Mouse (Mus musculus): ENCODE results near the gene Prkn. TPM values are rescaled to one million over a fixed set of nuclear protein-coding genes. Genes with fewer than 3 reads are reported as not detected.

Prkn gene
- polyA plus RNA-seq, 1 experiment from 2014 or later, result 3.9 TPM

DNA sequence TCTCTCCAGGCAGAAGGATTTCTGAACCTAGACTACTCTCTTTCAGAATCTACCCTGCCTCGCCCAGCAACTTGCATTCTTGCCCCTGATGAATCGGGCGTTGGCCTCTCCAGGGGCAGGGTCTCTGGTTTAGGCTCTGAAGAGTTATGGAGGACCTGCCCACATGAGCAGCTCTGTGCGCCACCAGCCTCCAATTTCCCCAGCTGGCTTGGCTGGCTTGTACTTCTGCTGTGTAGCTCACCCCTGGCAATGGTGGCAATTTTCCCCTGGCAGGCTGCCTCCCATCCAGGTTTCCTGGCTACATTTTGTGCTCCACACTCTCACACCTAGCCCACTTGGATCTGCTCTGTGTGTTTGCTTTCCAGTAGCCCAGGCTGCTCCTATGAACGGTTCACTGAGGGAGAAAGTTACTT, 1205.7 kb downstream of the Prkn start:
- Histone ChIP-seq H3K27ac (ENCODE audit: low read length) (no peak overlapping the region), H3K36me3 (ENCODE audit: control insufficient read depth, insufficient read depth) (no peaks in the 10 kb centered on the region), H3K27me3 (replicated peaks; ENCODE audit: control insufficient read depth, insufficient read depth, low read length) (no peaks in the 10 kb centered on the region), H3K9me3 (ENCODE audit: control insufficient read depth, low read length) (no peaks in the 10 kb centered on the region), H3K4me1 (replicated peaks; ENCODE audit: control insufficient read depth, insufficient read depth, low read length) (peaks cover 12% of the 10 kb centered on the region), H3K9ac (replicated peaks; ENCODE audit: low read depth, low read length) (no peak overlapping the region), H3K4me3 (replicated peaks; ENCODE audit: low read length) (no peak overlapping the region), H3K4me2 (ENCODE audit: low read length) (no peak overlapping the region)
- ATAC-seq, result peak; percentile 84
- 42% methylated on average over 5 of the region's 5 CpGs for WGBS

DNA sequence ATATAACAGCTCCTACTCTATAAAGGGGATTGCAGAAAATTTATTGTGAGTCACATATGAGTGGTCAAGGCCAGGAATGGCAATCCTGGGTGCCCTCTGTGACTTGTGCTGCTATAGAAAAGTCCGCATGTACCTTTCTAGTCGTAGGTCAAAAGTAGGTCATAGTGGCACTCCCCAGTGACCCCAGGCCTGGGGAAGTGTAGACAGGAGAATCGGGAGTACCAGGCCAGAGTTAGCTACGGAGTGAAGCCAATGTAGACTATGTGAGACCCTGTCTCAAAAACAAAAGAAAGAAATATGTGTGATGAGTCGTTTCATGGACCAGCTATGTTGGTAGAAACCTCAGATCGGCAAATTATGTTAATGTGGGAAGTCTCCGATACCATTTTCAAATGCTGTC, 1206.8 kb downstream of the Prkn start:
- Histone ChIP-seq H3K4me3 (replicated peaks; ENCODE audit: low read length) (no peak overlapping the region), H3K27ac (ENCODE audit: low read length) (no peak overlapping the region), H3K4me2 (ENCODE audit: low read length) (no peak overlapping the region), H3K36me3 (ENCODE audit: control insufficient read depth, insufficient read depth) (no peaks in the 10 kb centered on the region), H3K9me3 (ENCODE audit: control insufficient read depth, low read length) (no peaks in the 10 kb centered on the region), H3K9ac (replicated peaks; ENCODE audit: low read depth, low read length) (no peak overlapping the region), H3K4me1 (replicated peaks; ENCODE audit: control insufficient read depth, insufficient read depth, low read length) (peaks cover 12% of the 10 kb centered on the region), H3K27me3 (replicated peaks; ENCODE audit: control insufficient read depth, insufficient read depth, low read length) (no peaks in the 10 kb centered on the region)
- 78% methylated on average over 7 of the region's 7 CpGs for WGBS
- no peak for ATAC-seq

DNA sequence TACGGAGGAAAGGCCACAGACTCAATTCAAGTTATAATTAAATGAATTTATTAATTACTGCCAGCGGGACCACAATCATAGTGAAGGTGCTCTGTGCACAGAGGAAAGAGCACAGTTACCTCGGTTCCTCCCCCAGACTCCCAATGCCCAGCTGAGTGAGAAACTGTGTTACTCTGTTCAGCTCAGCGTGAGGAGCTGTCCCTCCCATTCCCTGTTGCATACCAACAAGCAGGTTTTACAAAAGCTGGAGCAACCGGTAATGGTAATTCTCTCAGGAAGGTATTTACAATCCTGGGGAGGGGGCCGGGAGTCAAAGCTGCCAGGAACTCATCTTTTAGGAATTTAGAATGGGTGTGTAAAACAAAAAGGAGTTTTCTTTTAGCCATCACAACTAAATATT, 1207.3 kb downstream of the Prkn start:
- no peak for ATAC-seq
- no peaks in the 10 kb centered on the region for H3K27me3 ChIP-seq (replicated peaks; ENCODE audit: control insufficient read depth, insufficient read depth, low read length)
- H3K4me2 ChIP-seq (ENCODE audit: low read length), result no peak overlapping the region
- H3K9me3 ChIP-seq (ENCODE audit: control insufficient read depth, low read length), result no peaks in the 10 kb centered on the region
- no peak overlapping the region for H3K4me3 ChIP-seq (replicated peaks; ENCODE audit: low read length)
- H3K36me3 ChIP-seq (ENCODE audit: control insufficient read depth, insufficient read depth), result no peaks in the 10 kb centered on the region
- WGBS, result 31% methylated on average over 6 of the region's 6 CpGs
- peaks cover 12% of the 10 kb centered on the region for H3K4me1 ChIP-seq (replicated peaks; ENCODE audit: control insufficient read depth, insufficient read depth, low read length)
- no peak overlapping the region for H3K9ac ChIP-seq (replicated peaks; ENCODE audit: low read depth, low read length)
- no peak overlapping the region for H3K27ac ChIP-seq (ENCODE audit: low read length)

DNA sequence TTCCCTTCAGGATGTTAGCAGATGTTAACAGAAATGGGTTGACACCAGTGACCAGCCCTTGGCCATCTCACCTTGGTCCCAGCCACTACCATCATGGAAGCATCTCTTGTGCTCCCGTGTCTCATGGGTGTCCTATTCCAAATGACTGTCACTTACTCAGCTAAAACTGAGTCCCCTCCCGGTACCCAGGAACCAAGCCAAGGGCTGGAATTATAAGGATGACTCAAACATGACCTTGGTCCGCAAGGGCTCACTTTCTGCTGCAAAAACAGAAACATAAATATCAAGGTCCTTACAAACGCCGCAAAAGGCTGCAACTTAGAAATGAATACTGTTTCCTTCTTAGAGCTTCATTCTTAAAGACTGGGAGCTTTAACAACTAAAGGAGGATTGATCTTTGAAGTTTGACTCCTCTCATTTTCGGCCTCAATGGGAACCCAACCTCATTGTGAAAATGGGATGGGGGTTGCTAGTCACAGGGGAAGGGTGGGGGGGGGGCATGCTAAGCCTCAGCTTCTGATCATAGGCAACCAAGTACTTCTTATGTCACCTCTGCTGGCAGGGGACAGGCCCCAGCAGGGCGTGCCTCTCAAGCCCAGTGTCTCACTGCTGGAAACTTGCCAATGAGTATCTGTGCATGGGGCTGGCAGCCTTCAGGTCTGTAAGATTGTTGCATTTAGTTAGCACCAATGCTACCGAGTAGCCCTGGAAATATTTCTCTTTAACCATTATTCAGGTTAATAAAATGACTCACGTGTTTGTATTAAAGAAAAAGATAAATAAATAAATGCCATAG, 1208.7 kb downstream of the Prkn start:
- no peak for ATAC-seq
- Histone ChIP-seq H3K27ac (ENCODE audit: low read length) (no peak overlapping the region), H3K4me2 (ENCODE audit: low read length) (no peak overlapping the region), H3K9me3 (ENCODE audit: control insufficient read depth, low read length) (no peaks in the 10 kb centered on the region), H3K4me1 (replicated peaks; ENCODE audit: control insufficient read depth, insufficient read depth, low read length) (peaks cover 12% of the 10 kb centered on the region), H3K9ac (replicated peaks; ENCODE audit: low read depth, low read length) (no peak overlapping the region), H3K27me3 (replicated peaks; ENCODE audit: control insufficient read depth, insufficient read depth, low read length) (no peaks in the 10 kb centered on the region), H3K4me3 (replicated peaks; ENCODE audit: low read length) (no peak overlapping the region), H3K36me3 (ENCODE audit: control insufficient read depth, insufficient read depth) (no peaks in the 10 kb centered on the region)
- WGBS, result 59% methylated on average over 9 of the region's 9 CpGs

DNA sequence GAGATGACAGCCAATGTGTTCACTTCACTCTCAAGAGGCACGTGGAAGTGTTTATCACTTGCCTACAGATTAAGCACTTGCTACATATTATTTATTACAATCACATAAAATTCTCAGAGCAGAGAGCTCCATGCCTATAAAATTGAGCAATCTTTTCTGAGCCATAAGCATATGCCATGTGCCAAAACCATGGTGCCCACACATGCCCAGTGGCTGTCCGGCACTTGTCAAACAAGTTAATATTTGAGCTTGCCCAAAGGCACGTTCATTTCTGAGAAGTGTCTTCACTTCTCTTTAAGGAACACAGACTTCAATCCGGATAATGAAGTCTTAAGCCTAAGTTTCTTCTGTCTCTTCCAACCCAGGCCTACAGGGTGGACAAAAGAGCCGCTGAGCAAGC, 1210.1 kb downstream of the Prkn start:
- peaks cover 11% of the 10 kb centered on the region for H3K4me1 ChIP-seq (replicated peaks; ENCODE audit: control insufficient read depth, insufficient read depth, low read length)
- ATAC-seq, result no peak

DNA sequence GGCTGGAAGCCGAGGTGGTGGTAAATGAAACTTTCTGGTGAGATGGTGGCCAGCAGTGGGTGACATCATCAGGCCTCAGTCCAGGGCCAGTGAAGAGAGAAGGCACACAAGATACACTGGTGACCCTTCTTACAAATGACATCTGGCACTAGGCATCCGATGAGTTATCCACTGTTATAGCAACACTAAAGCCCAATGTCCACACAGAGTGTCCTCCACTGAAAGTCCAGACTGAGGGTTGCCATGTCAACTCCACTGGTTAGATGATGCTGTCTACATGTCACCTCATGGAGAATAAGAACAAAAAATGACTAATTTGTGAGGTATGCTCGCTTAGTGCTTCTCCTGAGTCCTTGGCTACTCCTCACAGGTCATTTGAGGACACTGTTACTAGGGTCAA, 1210.8 kb downstream of the Prkn start:
- Histone ChIP-seq H3K4me2 (ENCODE audit: low read length) (no peak overlapping the region), H3K4me1 (replicated peaks; ENCODE audit: control insufficient read depth, insufficient read depth, low read length) (peaks cover 5% of the 10 kb centered on the region), H3K36me3 (ENCODE audit: control insufficient read depth, insufficient read depth) (no peaks in the 10 kb centered on the region), H3K4me3 (replicated peaks; ENCODE audit: low read length) (no peak overlapping the region), H3K27ac (ENCODE audit: low read length) (no peak overlapping the region), H3K27me3 (replicated peaks; ENCODE audit: control insufficient read depth, insufficient read depth, low read length) (no peaks in the 10 kb centered on the region), H3K9me3 (ENCODE audit: control insufficient read depth, low read length) (no peaks in the 10 kb centered on the region), H3K9ac (replicated peaks; ENCODE audit: low read depth, low read length) (no peak overlapping the region)
- WGBS, result 81% methylated on average over 3 of the region's 3 CpGs
- no peak for ATAC-seq

More for the DNA sequence above, 1210.1 kb downstream of the Prkn start:
- Histone ChIP-seq H3K4me3 (replicated peaks; ENCODE audit: low read length) (no peak overlapping the region), H3K27ac (ENCODE audit: low read length) (no peak overlapping the region), H3K9ac (replicated peaks; ENCODE audit: low read depth, low read length) (no peak overlapping the region), H3K36me3 (ENCODE audit: control insufficient read depth, insufficient read depth) (no peaks in the 10 kb centered on the region), H3K9me3 (ENCODE audit: control insufficient read depth, low read length) (no peaks in the 10 kb centered on the region), H3K4me2 (ENCODE audit: low read length) (no peak overlapping the region), H3K27me3 (replicated peaks; ENCODE audit: control insufficient read depth, insufficient read depth, low read length) (no peaks in the 10 kb centered on the region)
- 92% methylated on average over 5 of the region's 5 CpGs for WGBS

DNA sequence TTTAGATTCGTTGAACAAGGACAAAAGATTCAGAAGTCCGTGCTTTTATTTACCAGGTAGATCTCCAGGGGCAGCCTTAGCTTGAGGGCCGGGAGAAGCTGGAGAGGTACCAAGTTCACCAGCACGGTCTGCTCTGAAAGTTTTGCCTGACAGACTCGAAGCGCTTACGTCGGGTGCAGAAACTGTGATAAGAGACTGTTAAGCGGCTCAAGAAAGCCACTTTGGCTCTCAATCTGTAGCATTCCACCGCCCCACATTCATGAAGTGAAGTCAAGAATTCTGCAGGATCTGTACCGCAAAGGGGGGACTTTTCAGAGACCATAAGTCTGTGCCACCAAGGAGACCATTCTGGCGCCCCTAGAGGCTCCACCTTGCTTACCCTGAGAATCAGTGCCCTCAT, 1212.5 kb downstream of the Prkn start:
- Histone ChIP-seq H3K4me3 (replicated peaks; ENCODE audit: low read length) (no peak overlapping the region), H3K36me3 (ENCODE audit: control insufficient read depth, insufficient read depth) (no peaks in the 10 kb centered on the region), H3K4me2 (ENCODE audit: low read length) (no peak overlapping the region), H3K9ac (replicated peaks; ENCODE audit: low read depth, low read length) (no peak overlapping the region), H3K27me3 (replicated peaks; ENCODE audit: control insufficient read depth, insufficient read depth, low read length) (no peaks in the 10 kb centered on the region), H3K4me1 (replicated peaks; ENCODE audit: control insufficient read depth, insufficient read depth, low read length) (no peaks in the 10 kb centered on the region), H3K9me3 (ENCODE audit: control insufficient read depth, low read length) (no peaks in the 10 kb centered on the region), H3K27ac (ENCODE audit: low read length) (no peak overlapping the region)
- WGBS, result 74% methylated on average over 12 of the region's 12 CpGs
- ATAC-seq, result no peak

DNA sequence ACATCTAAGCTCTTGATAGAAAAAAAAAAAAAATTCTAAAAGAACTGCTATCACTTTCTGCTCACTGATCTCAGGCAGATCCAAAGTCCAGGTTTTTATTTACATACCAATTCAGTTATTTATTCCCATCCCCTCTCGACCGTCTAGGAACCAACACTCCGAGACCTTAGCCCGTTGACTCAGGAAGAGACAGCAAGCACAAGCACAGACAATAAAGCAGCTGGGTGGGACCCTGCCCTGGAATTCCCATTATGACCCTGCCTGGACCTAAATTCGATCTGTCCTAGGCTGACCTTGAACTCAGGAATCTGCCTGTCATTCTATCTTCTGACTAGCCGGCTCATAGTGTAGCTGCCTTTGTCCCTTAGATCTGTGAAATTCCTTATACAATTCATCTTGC, 1218.9 kb downstream of the Prkn start:
- ATAC-seq, result no peak
- Histone ChIP-seq H3K9ac (replicated peaks; ENCODE audit: low read depth, low read length) (no peak overlapping the region), H3K4me2 (ENCODE audit: low read length) (no peak overlapping the region), H3K4me3 (replicated peaks; ENCODE audit: low read length) (no peak overlapping the region), H3K27me3 (replicated peaks; ENCODE audit: control insufficient read depth, insufficient read depth, low read length) (no peaks in the 10 kb centered on the region), H3K36me3 (ENCODE audit: control insufficient read depth, insufficient read depth) (no peaks in the 10 kb centered on the region), H3K9me3 (ENCODE audit: control insufficient read depth, low read length) (no peaks in the 10 kb centered on the region), H3K27ac (ENCODE audit: low read length) (no peak overlapping the region), H3K4me1 (replicated peaks; ENCODE audit: control insufficient read depth, insufficient read depth, low read length) (no peaks in the 10 kb centered on the region)
- WGBS, result 92% methylated on average over 6 of the region's 6 CpGs

DNA sequence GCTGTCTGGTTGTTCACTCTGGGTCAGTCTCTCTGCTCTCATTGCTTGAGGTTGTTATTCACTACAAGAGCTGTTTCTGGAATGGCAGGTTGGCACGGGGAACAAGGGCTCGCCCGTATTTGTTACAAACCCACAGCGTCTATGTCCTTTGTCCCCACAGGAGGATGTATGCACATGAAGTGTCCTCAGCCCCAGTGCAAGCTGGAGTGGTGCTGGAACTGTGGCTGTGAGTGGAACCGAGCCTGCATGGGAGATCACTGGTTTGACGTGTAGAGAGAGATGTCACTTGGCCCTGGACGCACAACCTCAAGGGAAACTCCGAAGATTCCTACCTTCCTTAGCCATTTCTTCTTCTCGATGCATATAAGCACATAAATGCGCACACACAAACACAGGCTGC, 1221.2 kb downstream of the Prkn start:
- H3K27me3 ChIP-seq (replicated peaks; ENCODE audit: control insufficient read depth, insufficient read depth, low read length), result no peaks in the 10 kb centered on the region
- H3K9me3 ChIP-seq (ENCODE audit: control insufficient read depth, low read length), result 0 out of 2 replicates have a peak, but pooled peaks cover 2% of the 10 kb centered on the region
- no peaks in the 10 kb centered on the region for H3K4me1 ChIP-seq (replicated peaks; ENCODE audit: control insufficient read depth, insufficient read depth, low read length)
- no peaks in the 10 kb centered on the region for H3K36me3 ChIP-seq (ENCODE audit: control insufficient read depth, insufficient read depth)
- H3K27ac ChIP-seq (ENCODE audit: low read length), result no peak overlapping the region
- WGBS, result 88% methylated on average over 10 of the region's 10 CpGs
- ATAC-seq, result no peak
- no peak overlapping the region for H3K4me2 ChIP-seq (ENCODE audit: low read length)
- H3K9ac ChIP-seq (replicated peaks; ENCODE audit: low read depth, low read length), result no peak overlapping the region
- H3K4me3 ChIP-seq (replicated peaks; ENCODE audit: low read length), result no peak overlapping the region

Data from forebrain, embryonic 16.5 days (tissue).